Mouse (Mus musculus): ENCODE data around the gene Dennd1b.

DNA sequence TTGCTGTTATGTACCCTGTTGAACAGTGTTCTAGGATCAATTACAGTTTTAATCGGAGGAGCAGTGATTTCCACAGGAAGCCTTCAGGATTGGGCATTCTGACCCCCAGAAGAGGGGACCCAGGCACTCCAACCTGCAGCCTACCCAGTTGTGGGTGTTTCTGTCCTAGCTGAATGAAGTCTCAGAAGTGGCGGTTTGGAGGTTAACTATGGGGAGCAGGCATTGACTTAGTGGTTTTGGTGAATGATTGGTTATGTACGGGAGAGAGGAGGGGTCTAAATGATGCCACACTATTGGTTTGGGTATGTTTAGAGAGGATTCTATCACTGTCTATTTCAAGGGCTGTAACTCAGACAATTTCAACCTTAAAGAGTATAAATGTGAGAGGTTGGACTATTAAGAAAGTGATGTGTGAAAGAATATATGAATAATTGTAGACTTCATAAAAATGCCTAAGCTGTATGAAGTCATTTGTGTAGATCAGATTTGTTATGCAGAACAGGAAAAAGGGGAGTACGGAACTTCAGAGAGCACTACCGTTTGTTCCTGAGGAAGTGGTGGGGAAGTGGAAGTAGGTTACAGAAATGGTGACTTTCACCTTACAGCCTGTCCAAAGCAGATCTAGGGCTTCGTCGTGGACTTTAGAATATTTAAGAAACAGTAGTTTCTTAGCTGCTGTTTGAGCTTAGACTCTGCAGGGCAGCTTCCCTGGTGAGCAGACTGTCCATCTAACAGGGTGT is 73.7 kb downstream of the Dennd1b start:
- TF ChIP-seq CTCF (IDR thresholded peaks at IDR 0.05; ENCODE audit: insufficient read depth, low read depth, low read length) = no peak
- no peak for TF ChIP-seq POLR2A (IDR thresholded peaks at IDR 0.05; ENCODE audit: insufficient read depth, low read depth, low read length)
